Mouse (Mus musculus) c-Kit-negative CD71-positive TER-119-positive erythroid progenitor cells, embryonic 14.5 days (primary cell): ENCODE measurements around the gene 2010300C02Rik.

Experiments used
- DNase-seq: peaks from one replicate; pipeline ENCODE4 v3.0.0-alpha.2; 2013; ENCODE audit warnings: low read depth, low spot score

The 2010300C02Rik gene

DNA sequence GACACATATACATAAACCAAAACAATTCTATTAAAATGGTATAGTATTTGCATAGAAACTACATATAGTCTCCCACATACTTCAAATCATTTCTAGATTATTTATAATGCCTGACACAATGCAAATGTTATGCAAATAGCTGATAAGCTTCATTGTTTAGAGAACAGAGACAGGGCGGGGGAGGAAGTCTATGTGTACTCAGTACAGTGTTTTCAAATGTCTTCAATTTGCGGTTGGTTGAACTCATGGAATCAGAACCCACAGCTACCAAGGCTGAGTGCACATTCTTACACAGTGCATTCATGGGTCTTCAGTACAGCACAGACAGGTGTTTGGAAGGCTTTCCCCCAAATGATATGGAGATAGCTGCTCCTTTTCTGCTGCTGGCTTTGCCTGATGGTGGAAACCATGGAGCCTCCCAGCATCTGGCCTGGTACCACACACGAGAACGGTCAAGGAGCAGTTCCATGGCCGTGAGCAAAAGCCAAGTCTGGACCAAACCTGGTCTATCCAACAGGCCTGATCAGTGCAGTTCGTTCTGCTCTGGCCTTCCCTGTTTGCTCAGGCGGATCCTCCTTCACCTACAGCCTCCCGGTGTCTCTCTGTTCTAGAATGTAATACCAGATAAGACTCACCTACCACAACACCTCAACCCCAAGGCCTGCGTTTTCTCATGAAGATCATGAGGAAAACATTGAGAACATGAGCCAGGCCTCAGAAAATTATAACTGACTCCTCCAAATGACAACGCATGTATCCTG is 8.1 kb downstream of the 2010300C02Rik start:
- no peak for DNase-seq

DNA sequence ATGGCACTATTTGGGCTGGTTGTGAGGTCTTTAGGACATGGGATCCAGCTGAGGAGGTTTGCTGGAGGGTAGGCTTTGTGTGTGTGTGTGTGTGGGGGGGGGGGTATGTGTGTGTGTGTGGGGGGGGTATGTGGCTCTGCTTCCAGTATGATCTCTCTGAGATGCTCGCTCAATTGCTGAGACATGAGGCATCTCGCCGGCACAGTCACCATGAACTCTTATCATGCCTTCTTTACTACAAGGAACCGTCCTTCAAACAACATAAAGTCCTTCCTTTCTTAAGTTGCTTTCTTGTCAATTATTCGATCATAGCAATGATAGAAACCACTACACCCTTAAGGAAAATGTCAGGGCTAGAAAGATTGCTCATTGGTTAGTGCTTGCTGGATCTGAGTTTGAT is 8.8 kb downstream of the 2010300C02Rik start:
- no peak for DNase-seq

DNA sequence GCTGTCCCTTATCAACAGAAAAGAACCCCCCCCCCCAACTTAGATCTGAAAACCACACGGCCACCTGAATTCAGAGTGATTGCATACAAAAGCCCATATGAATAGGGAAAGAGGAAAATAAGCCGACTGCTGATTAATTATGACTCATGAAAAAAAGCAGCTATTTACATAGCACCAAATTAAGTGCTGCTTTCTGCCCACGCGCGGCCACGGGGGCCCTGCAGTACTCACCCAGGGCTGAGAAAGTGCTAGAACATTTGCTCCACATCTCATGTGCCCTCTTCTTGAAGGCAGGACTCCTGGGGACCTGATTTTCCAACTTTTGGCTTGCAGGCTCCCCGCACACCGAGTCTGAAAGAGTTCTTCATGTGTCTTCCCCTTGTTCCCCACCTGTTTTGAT is 10.1 kb downstream of the 2010300C02Rik start:
- no peak for DNase-seq

DNA sequence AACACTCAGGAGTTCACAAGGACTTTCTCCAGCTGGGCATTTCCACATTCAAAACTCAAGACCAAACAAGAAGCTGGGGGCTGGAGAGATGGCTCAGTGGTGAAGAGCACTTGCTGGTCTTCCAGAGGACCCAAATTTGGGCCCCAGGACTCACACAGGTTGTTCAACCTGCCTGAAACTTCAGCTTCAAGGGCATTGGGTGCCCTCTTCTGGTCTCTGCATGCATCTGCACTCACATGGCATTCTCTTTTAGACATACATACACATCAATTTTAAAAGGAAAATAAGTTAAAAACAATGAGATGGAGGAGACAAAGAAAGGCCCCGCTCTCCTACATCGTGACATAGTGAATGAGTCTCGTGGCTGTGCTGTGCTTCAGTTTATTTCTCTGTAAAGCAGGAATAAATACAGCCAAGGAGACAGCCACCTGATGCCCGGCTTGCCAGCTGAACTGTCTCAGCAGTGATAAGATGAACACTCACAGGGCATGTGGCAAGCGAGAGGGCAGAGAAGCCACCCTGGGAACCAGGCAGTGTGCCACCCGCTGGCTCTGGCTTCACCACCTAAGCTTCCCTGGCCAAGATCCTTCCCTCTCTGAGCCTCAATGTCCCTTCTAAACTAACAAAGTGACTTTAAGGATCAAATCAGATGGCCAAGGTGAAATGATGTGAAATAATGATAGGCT is 11.5 kb downstream of the 2010300C02Rik start:
- DNase-seq: no peak

DNA sequence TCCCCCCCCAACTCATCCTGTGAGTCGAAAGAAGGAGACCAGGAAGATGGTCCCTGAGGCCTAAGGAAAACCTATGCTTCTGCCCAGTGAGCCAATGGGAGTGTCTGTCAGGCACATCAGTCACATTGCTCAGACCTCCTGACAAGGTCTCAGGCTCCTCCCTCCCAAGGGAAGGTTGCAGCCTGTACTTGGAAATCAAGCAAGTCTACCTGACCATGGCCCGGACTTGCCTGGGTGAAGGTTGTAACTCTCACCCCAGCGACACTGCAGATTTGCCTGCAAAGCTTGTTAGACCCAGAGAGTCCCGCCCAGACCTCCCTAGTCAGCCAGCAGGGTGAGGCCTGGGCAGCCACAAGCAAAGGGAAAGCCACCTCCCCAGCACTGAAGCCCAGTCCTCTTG is 17.6 kb downstream of the 2010300C02Rik start:
- no peak for DNase-seq

DNA sequence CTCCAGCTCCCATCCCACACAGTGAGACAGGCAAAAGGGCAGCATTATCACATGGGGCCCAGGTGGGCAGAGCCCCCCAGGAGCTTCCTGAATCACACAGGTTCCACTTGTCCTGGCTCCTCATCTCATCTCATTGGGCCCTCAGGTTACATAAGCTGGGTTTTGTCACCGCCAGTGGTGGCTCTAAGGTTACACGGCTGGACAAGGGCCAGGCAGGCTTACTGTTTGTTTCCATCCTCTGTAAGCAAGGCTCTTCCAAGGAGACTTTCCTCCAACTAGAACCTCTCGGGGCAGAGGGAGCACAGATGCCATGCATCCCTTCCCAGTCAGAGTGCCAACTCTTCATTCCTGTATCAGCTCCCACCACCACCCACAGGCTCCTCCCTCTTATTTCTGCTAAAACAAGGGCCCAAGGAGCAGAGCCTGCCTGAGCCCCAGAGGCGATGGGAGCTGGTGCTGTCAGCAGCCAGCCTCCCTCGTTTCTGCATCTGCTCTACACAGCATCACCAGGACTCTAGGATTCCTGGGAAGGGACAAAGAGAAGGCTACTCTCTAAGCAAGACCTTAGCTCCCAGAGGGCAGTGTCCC is 20.9 kb downstream of the 2010300C02Rik start:
- DNase-seq: no peak

DNA sequence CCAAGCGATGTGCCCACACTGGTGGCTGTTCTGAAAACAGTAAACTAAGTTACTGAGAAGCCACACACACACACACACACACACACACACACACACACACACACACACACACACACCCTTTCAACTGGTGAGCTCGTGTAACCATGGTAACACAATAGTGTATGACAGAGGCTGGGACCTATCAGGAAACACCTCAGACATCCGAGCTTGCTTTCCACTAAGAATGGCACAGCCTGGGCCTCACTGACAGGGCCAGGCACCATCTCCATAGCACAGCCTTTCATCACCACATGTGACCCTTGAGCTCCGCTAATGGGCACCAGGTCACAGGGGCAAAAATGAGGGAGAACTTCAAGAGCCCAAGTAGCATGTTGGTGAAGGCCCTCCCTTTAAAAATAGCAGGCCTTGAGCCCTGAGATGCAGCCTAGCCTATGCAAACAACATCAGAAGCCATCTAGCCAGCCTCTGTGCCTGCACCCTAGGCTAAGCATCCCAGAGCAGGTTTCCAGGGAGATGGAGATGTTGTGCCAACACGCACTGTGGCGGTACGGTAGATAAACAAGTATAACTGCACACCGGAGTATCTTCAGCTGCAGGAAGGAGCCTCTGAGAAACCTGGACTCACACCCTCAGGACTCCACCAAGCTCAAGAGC is 21.6 kb downstream of the 2010300C02Rik start:
- DNase-seq: no peak

DNA sequence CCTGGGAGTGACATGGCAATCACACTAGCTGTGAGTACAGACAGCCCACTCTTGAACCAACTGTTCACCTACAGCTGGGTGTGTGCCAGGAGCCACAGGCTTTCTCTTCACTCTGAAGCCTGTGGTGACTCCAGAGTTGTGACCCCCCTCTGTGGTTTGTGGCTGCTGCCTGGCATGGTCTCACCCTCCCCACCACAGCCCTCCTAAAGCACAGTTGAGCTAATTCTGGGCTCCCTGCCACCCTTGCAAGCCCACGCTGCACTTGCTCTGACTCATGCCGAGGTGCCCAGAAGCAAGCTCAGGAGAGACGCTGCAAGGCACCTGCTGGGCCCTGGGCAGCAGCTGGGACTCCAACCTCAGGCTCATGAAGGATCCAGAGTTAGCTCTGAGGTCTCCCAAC is 23.0 kb downstream of the 2010300C02Rik start:
- DNase-seq: no peak

DNA sequence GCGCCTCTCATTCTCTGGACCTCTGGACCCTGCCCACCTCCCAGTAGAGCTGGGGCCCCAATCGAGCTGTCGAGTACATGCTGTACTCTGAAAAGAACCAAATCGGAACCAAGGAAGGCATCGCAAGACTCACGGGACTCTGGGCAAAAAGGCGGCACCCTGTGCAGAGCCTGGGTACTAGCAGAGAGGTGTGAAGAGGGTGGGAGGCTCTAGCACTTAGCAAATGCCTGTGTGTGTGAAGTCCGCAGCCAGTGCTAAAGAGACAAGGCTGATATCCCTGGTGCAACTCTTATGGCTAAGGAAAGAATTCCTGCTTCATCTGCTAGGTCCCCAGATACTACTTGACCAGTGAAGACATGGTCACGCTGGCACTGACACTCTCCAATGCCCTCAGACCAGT is 24.2 kb downstream of the 2010300C02Rik start:
- no peak for DNase-seq

DNA sequence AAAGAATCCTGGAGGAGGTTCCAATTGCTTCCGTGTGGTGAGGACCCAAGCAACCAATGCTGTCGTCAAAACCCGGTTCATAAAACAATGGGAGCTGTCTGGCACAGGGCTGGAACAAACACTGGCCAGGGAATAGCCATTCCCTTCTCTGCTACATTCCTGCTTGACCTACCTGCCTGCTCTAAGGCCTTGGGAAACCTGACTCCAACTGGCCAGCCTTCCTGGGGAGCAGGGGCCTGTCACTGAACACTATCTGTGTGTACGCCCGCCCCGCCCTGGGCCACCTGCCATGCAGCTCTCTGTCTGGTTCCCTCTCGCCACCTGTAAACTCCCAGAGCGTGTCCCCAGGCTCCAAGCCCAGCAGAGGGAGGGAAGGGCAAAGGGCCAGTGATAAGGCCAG is 25.5 kb downstream of the 2010300C02Rik start:
- no peak for DNase-seq

DNA sequence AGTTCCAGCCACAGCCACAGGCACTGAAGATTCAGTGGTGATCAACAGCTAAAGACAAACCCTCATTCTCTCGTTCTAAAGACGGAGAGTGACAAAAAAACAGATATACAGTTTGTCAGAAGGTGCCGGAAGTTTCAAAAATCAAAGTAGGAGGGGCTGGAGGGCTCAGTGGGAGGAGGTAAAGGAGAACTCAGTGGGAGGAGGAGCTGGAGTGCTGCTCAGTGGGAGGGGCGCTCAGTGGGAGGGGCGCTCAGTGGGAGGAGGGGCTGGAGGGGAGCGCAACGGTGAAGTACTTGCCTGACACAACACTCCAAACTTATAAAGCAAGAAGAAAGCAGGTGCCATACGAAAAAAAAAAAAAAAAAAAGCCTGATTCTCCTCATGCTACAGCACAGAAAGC is 28.7 kb downstream of the 2010300C02Rik start:
- no peak for DNase-seq

DNA sequence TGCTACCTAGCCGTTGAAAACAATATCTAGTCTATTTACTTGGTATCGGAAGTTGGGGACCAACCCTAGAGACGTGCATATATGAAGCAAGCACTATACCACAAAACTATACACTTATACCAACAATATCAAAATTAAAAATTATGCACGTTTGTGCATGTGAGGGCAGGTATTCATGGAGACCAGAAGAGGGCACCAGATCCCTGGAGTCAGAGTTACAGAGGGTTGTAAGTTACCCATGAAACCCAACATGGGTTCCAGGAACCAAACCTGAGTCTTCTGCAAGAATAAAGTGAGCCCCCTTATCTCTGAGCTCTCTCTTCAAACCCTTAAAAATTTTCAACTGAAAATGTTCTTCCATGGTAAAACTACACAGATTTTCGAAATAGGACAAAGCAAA is 29.2 kb downstream of the 2010300C02Rik start:
- DNase-seq: no peak

DNA sequence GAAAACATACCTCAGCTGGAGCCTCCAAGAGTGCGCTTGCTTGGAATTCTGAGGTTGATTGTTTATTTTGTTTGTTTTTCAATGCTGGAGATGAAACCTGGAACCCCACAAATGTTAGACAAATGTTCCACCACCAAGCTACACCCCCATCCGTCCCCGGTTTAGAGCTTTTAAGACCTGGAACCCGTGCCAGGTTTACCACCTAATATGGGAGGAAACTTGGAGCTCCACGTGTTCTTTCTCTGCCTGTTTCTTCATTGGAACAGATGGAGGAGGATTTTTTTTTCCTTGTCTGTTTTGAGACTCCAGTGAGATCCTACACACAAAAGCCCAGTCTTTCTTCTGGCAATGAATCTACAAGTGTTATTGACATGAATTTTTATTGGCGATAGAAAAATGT is 30.2 kb downstream of the 2010300C02Rik start:
- DNase-seq: no peak

DNA sequence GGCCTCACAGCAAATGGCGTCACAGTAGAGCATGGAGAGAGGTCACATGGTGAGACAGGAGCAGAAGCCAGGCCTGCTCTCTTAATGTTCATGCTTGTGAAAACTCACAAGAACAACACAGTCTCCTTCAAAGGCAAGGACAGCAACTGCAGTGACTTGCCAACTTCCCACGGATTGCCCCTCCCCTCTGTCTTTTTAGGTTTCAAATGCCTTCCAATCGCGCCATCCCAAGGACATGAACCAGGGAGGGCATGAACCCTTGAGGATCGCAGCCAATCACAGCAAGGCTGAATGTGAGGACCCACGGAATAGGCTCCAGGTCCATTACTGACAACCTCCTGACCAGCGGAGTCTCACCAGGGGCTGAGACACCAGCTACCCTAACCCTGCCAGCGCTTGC is 31.5 kb downstream of the 2010300C02Rik start:
- DNase-seq: no peak

DNA sequence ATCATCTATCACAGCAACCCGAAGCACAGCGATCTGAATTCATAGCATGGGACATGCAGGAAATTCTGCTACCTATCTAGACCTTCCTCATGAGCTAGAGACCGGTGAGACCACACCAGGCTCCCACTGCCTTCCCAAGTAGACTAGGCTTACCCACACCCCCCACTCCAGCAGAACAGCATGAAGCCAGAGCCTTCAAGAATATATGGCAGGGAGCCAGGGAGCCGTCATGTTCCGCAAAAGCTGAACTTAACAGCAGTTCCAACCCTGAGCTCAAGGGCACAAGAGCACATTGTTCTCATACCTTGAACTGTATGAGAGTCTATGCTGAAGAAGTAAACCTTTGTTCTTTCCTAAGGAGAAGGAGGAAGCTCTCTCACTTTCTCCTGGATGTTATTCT is 32.4 kb downstream of the 2010300C02Rik start:
- DNase-seq: no peak

DNA sequence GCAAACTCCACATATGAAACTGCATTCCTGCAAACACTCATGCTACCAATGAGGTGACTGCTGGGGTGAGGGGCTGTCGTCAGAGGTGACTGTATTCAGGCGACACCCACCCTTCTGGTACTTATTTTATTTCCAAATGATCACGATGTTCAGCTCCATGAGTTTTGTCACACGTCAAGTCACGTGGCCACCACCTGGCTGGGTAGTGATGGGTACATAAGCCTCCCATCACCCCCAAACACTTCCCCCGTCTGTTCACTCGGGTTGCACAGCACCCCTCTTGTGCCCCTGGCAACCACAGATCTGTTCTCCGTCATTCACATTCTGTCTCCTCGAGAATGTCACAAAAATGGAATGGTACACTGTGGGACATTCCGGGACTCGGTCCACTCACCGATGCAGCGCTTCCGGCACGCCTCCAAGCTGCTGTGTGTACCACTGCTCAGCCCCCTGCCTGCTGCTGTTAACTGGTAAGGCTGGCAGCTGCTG is 32.9 kb downstream of the 2010300C02Rik start:
- DNase-seq: no peak

DNA sequence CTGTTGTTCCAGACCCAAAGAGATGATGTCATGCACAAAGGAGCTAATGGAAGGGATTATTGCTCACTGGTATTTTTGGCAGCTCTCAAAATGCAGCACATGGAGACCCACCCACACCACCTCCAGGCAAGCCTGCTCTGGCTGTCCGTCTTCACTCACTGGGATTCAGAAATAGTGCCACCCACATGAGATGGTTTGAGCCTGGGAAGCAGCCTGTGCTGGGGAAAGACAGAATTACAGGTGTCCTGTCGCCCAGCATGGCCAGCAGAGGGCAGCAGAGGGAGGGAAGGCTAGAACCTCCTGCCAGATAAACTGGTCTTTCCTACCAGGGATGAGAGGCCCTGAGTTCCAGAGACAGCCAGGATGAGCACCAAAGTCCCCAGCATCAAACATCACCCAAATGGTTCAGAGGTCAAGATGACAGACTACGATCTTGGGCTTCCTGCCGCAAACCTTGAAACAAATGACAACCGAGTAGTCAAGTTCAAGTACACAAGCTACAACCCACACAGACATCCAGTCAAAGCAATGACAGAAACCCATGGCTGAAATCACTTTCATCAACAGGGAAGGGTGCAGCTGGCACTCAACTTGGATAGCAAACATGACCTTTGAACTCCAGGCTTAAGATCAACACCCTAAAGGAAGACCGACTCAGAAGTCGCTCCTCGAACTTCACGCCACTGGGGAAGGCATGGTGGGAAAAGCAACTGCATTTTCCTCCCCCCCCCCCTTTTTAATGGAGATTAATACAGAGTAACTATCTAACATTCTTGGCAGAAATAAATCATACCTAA is 41.4 kb downstream of the 2010300C02Rik start:
- peak; percentile 37 for DNase-seq

DNA sequence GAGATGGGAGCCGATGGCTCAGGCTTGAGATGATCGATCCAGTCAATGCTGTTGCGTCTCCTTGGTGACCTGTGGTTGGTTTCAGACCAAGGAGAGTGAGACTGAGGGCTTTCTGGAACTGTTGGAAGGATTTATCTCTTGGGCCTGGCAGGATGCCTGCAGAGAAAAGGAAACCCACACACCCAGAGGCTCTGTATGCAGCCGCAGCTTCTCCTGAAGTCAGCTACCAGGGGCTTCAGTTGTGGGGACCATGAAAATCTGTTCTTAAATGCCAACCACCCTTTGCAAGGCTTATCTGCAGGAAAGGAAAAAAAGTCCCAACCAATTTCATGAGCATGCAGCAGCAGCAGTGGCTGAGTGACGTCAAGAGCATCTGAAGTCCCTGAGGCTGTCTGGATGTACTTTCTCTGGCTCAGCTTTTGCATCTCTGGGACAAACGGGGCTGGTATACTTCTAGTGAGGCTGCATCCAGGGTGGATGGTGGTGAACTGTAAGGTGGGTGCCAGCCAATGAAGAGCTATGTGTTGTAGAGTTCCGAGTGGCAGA is 42.8 kb downstream of the 2010300C02Rik start:
- DNase-seq: no peak

DNA sequence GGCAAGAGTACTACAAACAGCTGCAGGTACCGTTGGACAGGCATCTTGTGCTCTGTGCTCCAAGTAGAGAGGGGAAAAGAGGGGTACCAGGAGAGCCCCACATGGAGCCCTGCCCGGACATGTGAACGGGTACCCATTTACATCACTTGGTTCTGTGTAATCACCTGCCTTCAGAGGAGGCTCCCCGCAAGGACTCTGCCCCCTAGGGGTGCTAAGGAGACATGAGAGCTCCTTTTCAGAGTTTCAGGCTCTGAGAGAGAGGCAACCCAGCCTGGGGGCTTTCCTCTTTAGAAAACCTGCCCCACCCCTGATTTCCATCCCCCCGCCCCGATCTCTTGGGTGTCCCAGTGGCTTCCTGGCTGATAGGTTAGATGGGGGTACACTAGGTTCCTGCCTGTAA is 44.4 kb downstream of the 2010300C02Rik start:
- no peak for DNase-seq

DNA sequence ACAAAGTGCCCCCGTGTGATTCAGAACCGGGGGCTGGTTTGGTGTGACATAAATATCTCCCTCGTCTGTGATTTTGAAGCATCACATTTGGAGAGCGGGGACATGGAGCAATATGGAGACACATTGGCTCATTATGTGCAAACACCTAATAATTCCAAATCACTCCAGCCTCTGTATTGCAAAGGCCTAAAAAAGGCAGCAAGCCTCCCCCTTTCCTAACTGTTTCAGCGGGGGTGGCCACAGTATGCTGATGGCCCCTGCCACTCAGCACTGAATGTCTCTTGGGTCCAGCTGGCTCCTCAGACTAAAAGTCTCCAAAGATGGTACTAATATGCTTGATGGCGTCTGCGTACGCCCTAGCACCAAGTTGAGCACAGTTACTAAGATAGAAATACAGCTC is 45.6 kb downstream of the 2010300C02Rik start:
- no peak for DNase-seq

DNA sequence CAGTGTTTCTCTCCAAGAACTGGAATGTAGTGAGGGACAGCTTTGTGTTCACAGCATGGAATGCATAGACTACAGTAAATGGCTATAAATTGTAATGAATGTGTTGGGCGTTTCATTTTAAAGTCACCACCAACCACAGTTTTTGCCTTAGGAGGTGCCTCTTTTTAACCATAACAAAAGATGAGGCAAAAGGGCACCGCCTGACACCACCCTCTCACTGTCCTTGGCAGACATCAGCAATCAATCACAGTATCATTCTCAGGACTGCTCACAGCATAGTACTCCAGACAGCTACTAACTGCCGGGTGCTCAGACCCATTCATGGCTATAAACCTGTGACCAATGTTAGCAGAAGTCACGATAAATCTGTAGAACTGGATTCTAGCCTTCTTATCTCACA is 48.6 kb downstream of the 2010300C02Rik start:
- DNase-seq: no peak
